Mouse (Mus musculus): ENCODE data around the gene Slain1. TPM values are rescaled to one million over a fixed set of nuclear protein-coding genes. Genes with fewer than 3 reads are reported as not detected.

Gene Slain1
- polyA plus RNA-seq, 1 experiment = not detected

DNA sequence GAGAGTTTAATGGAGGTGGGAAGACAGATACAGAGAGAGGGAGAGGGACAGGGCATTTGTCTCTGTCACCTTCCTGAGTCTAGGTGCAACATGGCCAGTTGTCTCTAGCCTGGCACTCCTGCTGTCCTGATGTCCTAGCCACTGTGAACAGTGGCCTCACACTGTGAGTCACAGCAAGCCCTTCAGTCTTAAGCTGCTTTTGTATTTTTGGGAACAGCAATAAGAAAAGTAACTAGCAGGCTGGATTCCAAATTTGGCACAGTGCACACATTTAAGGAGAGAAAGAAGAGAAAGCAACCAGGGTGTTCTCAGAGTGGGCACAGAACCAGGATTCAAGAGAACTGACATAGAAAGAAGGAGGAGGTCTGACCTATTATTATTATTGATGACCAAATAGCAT is 101.4 kb downstream of the Slain1 start:
- no peak overlapping the region for H3K27ac ChIP-seq (ENCODE audit: insufficient read depth, low read depth, low read length)
- TF ChIP-seq POLR2A (IDR thresholded peaks at IDR 0.05; ENCODE audit: insufficient read depth, low read depth, low read length) (no peak), CTCF (IDR thresholded peaks at IDR 0.05; ENCODE audit: insufficient read depth, low read depth, low read length) (no peak)
- no peak overlapping the region for H3K4me3 ChIP-seq (ENCODE audit: insufficient read depth, low read depth, low read length)
- no peaks in the 10 kb centered on the region for H3K4me1 ChIP-seq (ENCODE audit: control insufficient read depth, insufficient read depth, low read length)

DNA sequence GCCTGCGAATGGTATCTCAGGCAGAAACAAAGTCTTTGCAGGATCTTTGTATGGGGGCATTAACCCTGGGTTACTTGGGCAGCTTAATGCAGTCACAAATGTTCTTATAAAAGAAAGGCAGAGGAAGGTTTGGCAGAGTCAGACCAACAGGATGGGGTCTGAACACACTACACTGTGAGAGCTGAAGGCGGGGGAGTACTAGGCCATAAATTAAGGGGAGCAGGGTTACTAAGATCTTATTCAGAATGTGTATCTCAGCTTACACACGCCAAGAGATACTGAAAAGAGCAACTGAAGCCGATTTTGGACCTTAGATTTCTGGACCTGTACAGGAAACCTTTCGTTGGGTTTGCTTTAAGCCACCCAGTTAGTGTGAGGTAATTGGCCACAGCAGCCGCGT is 102.7 kb downstream of the Slain1 start:
- no peak overlapping the region for H3K4me3 ChIP-seq (ENCODE audit: insufficient read depth, low read depth, low read length)
- H3K27ac ChIP-seq (ENCODE audit: insufficient read depth, low read depth, low read length) = no peak overlapping the region
- H3K4me1 ChIP-seq (ENCODE audit: control insufficient read depth, insufficient read depth, low read length) = no peaks in the 10 kb centered on the region
- TF ChIP-seq POLR2A (IDR thresholded peaks at IDR 0.05; ENCODE audit: insufficient read depth, low read depth, low read length) (no peak), CTCF (IDR thresholded peaks at IDR 0.05; ENCODE audit: insufficient read depth, low read depth, low read length) (no peak)
- 93% methylated on average over 7 of the region's 7 CpGs for WGBS

DNA sequence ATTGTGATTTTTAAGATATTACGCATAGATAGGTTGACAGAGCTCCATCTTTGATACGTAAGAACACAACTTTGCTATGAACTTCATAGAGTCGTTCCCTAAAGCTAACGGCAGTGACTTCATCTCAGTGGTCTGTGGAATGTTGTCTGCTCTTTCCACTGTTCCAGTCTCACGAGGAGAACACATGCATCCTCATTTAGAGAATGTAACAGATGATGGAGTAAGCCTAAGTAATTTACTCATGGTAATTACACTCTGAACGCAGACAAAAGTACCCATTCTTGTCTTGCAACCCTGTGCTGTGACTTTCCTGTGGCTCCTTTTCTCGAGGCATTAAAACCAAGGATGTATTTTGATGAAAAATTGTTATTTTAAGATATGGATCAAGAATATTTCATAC is 104.0 kb downstream of the Slain1 start:
- 72% methylated on average over 7 of the region's 7 CpGs for WGBS
- Histone ChIP-seq H3K4me1 (ENCODE audit: control insufficient read depth, insufficient read depth, low read length) (no peaks in the 10 kb centered on the region), H3K27ac (ENCODE audit: insufficient read depth, low read depth, low read length) (no peak overlapping the region), H3K4me3 (ENCODE audit: insufficient read depth, low read depth, low read length) (no peak overlapping the region)
- TF ChIP-seq POLR2A (IDR thresholded peaks at IDR 0.05; ENCODE audit: insufficient read depth, low read depth, low read length) (no peak), CTCF (IDR thresholded peaks at IDR 0.05; ENCODE audit: insufficient read depth, low read depth, low read length) (no peak)

DNA sequence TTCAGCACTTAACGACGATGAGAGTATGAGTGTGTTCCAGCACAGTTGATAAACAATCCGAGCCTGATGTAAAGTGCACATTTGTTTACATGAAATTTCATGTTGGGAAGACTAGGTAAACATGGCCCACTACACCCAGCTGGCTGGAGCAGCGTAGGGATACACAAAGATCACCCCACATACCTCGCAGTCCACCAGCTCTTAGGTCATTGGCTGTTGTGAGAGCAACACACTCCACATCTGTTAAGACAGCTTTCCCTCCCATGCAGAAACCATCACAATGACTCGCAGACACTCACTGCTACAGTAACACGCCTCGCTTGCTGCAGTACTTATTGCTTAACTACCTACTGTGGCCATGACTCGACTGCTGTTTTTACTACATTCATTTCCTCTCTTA is 104.4 kb downstream of the Slain1 start:
- H3K4me1 ChIP-seq (ENCODE audit: control insufficient read depth, insufficient read depth, low read length) = no peaks in the 10 kb centered on the region
- 89% methylated on average over 9 of the region's 9 CpGs for WGBS

More for the DNA sequence above, 104.4 kb downstream of the Slain1 start:
- no peak for TF ChIP-seq POLR2A (IDR thresholded peaks at IDR 0.05; ENCODE audit: insufficient read depth, low read depth, low read length)
- Histone ChIP-seq H3K4me3 (ENCODE audit: insufficient read depth, low read depth, low read length) (no peak overlapping the region), H3K27ac (ENCODE audit: insufficient read depth, low read depth, low read length) (no peak overlapping the region)

Other genes with a start within 250 kb of the Slain1 start
- not detected in 2 replicates for gene Scel, start 136.9 kb upstream of the Slain1 start, polyA plus RNA-seq (2012; ENCODE audit: insufficient read depth, insufficient read length, low replicate concordance, missing spikeins)
- gene Ednrb, start 194.2 kb downstream of the Slain1 start, polyA plus RNA-seq (2012; ENCODE audit: insufficient read depth, insufficient read length, low replicate concordance, missing spikeins) = not detected in 2 replicates

All from olfactory bulb, adult 2 months (tissue).